Mouse (Mus musculus) heart, embryonic 10.5 days (tissue): ENCODE measurements around the gene Col11a1. TPM values are rescaled to one million over a fixed set of nuclear protein-coding genes. Genes with fewer than 3 reads are reported as not detected.

Experiments
- DNase-seq: peaks from one replicate; pipeline ENCODE4 v3.0.0-alpha.2; 2017; ENCODE audit warnings: low spot score
- H3K27ac ChIP-seq: fragments of 300-500 bp; sonication (generic); 2 replicates; pipeline ENCODE4 v1.5.1; 2016; ENCODE audit warnings: mild to moderate bottlenecking
- H3K27me3 ChIP-seq: fragments of 300-500 bp; sonication (generic); 2 replicates; pipeline ENCODE4 v1.6.1; 2016; ENCODE audit warnings: mild to moderate bottlenecking; ENCODE audit not compliant: poor library complexity, insufficient read depth, severe bottlenecking
- H3K36me3 ChIP-seq: fragments of 300-500 bp; sonication (generic); 2 replicates; pipeline ENCODE4 v1.6.1; 2016; ENCODE audit warnings: mild to moderate bottlenecking, moderate library complexity
- H3K4me1 ChIP-seq: fragments of 300-500 bp; sonication (generic); 2 replicates; pipeline ENCODE4 v1.6.1; 2016; ENCODE audit warnings: mild to moderate bottlenecking
- H3K4me3 ChIP-seq: fragments of 300-500 bp; sonication (generic); 2 replicates; pipeline ENCODE4 v1.5.1; 2016; ENCODE audit warnings: mild to moderate bottlenecking, moderate library complexity
- H3K9me3 ChIP-seq: fragments of 300-500 bp; sonication (generic); 2 replicates; pipeline ENCODE4 v1.6.1; 2016; ENCODE audit warnings: mild to moderate bottlenecking, moderate library complexity
- WGBS: fragments of 180-500 bp; shearing (Covaris S2); methylation state at CpG from one replicate; pipeline ENCODE4 v1.1.7; 2016; 5-methylcytosine and 5-hydroxymethylcytosine counted together
- polyA plus RNA-seq: library from polyadenylated mRNA; unstranded; fragments of >200 nt; fragmentation: Nextera tagmentation; extraction: Ambion mirVana; gene quantifications from 2 replicates; pipeline ENCODE4 v1.2.1, GENCODE M21; 2016

Col11a1 gene
- polyA plus RNA-seq, 1 experiment from 2014 or later: 11.9 TPM

DNA sequence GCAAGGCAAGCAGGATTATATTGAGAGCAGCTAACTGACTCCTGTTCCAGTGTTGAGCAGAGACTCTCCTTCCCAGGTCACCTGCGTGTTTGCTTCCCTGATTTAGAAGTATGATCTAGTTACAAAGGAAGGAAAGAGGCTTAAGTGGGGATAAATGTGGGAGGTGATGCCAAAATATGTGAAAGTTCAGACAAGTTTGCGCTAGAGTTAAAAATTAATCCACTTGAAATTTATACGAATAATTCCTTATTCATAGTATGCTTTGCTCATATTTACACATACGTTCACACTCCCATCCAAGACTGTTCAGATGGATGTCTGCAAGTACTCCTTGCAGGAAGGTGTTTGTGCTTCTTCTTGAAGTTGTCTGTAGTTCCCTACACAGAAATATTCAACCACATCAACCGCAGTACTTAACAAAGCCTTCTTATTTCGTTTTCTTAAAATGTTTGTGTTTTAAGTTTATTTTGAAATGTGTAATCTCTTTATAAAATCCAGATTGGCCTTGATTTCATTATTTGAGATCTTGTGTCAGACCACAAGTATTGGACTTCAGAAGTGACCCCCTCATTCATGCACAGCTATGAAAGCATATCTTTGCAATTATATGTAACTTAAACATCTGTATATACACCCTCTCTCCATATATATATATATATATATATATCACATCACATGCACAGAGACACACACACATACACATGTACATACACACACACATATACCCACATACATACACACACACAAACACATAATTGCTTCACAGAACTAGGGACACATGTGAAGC is 167.8 kb downstream of the Col11a1 start:
- 87% methylated on average over 6 of the region's 6 CpGs for WGBS
- no peak for DNase-seq
- no peaks in the 10 kb centered on the region for H3K9me3 ChIP-seq
- H3K4me1 ChIP-seq: no peaks in the 10 kb centered on the region
- H3K27ac ChIP-seq: no peak overlapping the region
- H3K4me3 ChIP-seq: no peak overlapping the region
- H3K36me3 ChIP-seq: no peaks in the 10 kb centered on the region
- H3K27me3 ChIP-seq: no peaks in the 10 kb centered on the region

DNA sequence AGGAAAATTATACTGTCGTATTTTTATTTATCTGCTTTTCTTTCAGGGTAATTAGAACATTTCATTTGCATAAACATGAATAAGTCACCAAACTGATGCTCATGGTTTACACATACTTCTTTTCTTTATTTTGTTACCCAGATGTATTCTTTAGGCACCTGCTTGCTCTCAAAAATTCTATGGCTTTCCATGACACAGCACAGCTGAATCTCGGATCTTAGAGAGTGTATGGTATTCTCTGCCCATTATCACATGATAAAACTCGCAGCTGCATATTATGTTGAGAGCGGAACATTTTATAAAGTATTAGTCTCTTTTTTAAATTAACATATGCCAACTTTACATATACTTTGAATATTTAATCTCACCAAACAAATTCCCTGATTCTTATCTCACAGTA is 181.9 kb downstream of the Col11a1 start:
- Histone ChIP-seq H3K9me3 (no peaks in the 10 kb centered on the region), H3K4me1 (no peaks in the 10 kb centered on the region)
- WGBS: 77% methylated on average over 4 of the region's 4 CpGs

DNA sequence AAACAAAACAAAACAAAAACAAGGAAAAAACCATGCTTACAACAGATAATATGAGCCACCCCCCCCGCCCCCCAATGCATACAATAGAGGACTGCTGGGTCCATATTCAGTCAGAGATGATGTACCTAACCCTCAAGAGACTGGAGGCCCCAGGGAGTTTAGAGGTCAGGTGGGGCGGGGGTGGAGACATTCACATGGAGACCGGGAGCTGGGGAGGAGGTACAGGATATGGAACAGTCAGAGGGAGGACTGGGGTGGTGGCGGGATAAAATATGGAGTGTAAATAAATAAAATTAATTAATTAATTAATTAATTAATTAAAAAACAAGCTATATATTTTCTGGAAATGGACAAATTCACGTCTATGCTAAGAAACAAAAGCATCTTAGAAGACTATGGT is 185.8 kb downstream of the Col11a1 start:
- Histone ChIP-seq H3K4me3 (no peak overlapping the region), H3K27ac (no peak overlapping the region), H3K27me3 (no peaks in the 10 kb centered on the region), H3K9me3 (no peaks in the 10 kb centered on the region), H3K36me3 (no peaks in the 10 kb centered on the region), H3K4me1 (no peaks in the 10 kb centered on the region)
- 72% methylated on average over 5 of the region's 5 CpGs for WGBS
- no peak for DNase-seq

More for the DNA sequence above, 181.9 kb downstream of the Col11a1 start:
- H3K36me3 ChIP-seq: no peaks in the 10 kb centered on the region
- no peak overlapping the region for H3K4me3 ChIP-seq
- H3K27ac ChIP-seq: no peak overlapping the region
- H3K27me3 ChIP-seq: no peaks in the 10 kb centered on the region
- no peak for DNase-seq

DNA sequence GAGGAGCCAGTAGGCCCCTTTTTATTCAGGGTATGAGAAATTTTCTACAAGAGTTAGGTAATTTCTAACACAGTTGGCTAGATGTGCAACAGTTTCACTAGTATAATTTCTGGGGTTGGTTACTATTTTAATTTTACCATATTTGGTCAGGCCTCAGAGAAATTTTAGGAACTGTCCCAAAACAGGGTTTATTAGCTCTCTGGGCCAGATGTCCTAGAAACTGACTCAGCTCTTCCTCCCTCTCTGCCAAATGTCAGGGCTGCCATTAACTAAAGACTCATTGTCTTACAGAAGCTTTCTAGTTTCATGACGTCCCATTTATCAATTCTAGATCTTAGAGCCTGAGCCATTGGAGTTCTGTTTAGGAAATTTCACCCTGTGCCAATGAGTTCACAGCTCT is 199.2 kb downstream of the Col11a1 start:
- no peaks in the 10 kb centered on the region for H3K9me3 ChIP-seq
- 47% methylated on average over 1 of the region's 1 CpGs for WGBS
- no peaks in the 10 kb centered on the region for H3K4me1 ChIP-seq
- H3K27ac ChIP-seq: no peak overlapping the region
- DNase-seq: no peak
- H3K27me3 ChIP-seq: no peaks in the 10 kb centered on the region
- no peak overlapping the region for H3K4me3 ChIP-seq
- H3K36me3 ChIP-seq: no peaks in the 10 kb centered on the region
